Mouse (Mus musculus): ENCODE measurements around the gene Siah3. TPM values are rescaled to one million over a fixed set of nuclear protein-coding genes. Genes with fewer than 3 reads are reported as not detected.

The Siah3 gene
- polyA plus RNA-seq, 1 experiment from 2014 or later, result 3.0 TPM

DNA sequence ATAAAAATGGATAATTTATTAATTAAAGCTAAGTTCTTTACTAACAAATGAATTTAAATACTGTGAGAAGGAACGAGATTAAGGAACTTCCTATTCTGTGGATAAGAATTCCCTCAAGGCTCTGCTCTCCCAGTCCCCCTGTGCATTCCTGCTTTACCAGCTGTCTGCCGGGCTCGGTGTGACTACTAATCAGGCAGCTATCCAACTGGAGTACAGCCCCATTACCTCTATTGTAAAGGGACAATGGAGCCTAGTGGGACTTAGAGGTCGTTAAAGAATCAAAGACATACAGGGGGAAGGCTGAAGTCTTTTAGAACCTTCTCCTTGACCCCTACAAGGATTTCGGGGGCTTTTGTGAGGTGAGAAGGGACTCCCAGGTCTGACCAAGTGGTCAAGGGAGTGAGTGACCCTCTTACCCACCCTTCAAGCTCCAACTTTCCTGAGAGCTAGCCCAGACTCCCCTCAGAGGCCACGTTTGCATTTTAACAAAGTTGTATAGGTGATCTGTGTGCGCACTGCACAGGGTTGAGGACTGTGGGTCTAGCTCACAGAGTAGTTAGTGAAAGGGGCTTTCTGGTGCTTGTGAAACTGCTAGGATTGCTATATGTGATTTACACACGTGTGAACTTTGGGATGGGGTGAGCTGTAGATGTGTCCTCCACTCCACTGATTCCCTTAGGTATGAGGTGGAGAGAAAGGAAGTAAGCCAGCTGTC is 49.5 kb downstream of the Siah3 start:
- H3K4me3 ChIP-seq (ENCODE audit: low read depth, low read length), result no peak overlapping the region
- no peaks in the 10 kb centered on the region for H3K9me3 ChIP-seq (replicated peaks; ENCODE audit: control insufficient read depth, low read length, poor library complexity, severe bottlenecking)
- H3K4me2 ChIP-seq (ENCODE audit: low read length), result no peak overlapping the region
- H3K9ac ChIP-seq (ENCODE audit: low read depth, low read length), result no peak overlapping the region
- no peaks in the 10 kb centered on the region for H3K36me3 ChIP-seq (ENCODE audit: control insufficient read depth, insufficient read depth, low read length)
- WGBS, result 22% methylated on average over 8 of the region's 8 CpGs
- no peaks in the 10 kb centered on the region for H3K27me3 ChIP-seq (ENCODE audit: control insufficient read depth, insufficient read depth, low read depth, low read length)
- H3K27ac ChIP-seq (ENCODE audit: low read length), result no peak overlapping the region
- H3K4me1 ChIP-seq (ENCODE audit: control insufficient read depth, insufficient read depth, low read length), result no peaks in the 10 kb centered on the region
- peak; percentile 48; the same call in 1 of the 2 replicates for ATAC-seq

- Histone ChIP-seq H3K4me1 (ENCODE audit: control insufficient read depth, insufficient read depth, low read length) (no peaks in the 10 kb centered on the region), H3K27ac (ENCODE audit: low read length) (no peak overlapping the region), H3K27me3 (ENCODE audit: control insufficient read depth, insufficient read depth, low read depth, low read length) (no peaks in the 10 kb centered on the region), H3K4me3 (ENCODE audit: low read depth, low read length) (no peak overlapping the region), H3K4me2 (ENCODE audit: low read length) (no peak overlapping the region), H3K9ac (ENCODE audit: low read depth, low read length) (no peak overlapping the region), H3K9me3 (replicated peaks; ENCODE audit: control insufficient read depth, low read length, poor library complexity, severe bottlenecking) (no peaks in the 10 kb centered on the region), H3K36me3 (ENCODE audit: control insufficient read depth, insufficient read depth, low read length) (no peaks in the 10 kb centered on the region)
- ATAC-seq, result no peak
- WGBS, result 82% methylated on average over 3 of the region's 3 CpGs
Measured at GRCm38 (mm10) chr14:75506246-75506645, 50.5 kb downstream of the Siah3 start.

DNA sequence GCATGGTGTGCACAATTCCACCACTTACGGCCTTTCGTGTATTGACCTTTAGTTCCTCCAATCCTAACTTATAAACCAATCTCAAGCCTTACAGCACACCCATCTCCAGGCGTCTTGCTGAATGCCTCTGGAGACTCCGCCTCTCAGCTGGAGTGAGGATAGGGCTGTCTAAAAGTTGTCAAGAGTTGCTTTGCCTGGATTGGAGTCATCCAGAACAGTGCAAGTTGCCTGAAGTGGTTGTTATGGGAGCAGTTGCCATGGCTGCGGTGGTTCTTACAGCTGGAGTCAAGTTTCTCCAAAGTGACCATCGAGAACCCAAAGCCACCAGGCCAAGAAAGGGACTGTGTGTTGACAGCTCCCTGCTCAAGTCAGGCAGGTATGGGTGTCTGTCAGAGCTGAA is 54.3 kb downstream of the Siah3 start:
- no peaks in the 10 kb centered on the region for H3K27me3 ChIP-seq (ENCODE audit: control insufficient read depth, insufficient read depth, low read depth, low read length)
- ATAC-seq, result no peak
- H3K4me1 ChIP-seq (ENCODE audit: control insufficient read depth, insufficient read depth, low read length), result no peaks in the 10 kb centered on the region
- H3K9me3 ChIP-seq (replicated peaks; ENCODE audit: control insufficient read depth, low read length, poor library complexity, severe bottlenecking), result no peaks in the 10 kb centered on the region
- H3K4me2 ChIP-seq (ENCODE audit: low read length), result no peak overlapping the region
- H3K9ac ChIP-seq (ENCODE audit: low read depth, low read length), result no peak overlapping the region
- no peak overlapping the region for H3K4me3 ChIP-seq (ENCODE audit: low read depth, low read length)
- 81% methylated on average over 6 of the region's 6 CpGs for WGBS
- H3K36me3 ChIP-seq (ENCODE audit: control insufficient read depth, insufficient read depth, low read length), result no peaks in the 10 kb centered on the region
- no peak overlapping the region for H3K27ac ChIP-seq (ENCODE audit: low read length)

DNA sequence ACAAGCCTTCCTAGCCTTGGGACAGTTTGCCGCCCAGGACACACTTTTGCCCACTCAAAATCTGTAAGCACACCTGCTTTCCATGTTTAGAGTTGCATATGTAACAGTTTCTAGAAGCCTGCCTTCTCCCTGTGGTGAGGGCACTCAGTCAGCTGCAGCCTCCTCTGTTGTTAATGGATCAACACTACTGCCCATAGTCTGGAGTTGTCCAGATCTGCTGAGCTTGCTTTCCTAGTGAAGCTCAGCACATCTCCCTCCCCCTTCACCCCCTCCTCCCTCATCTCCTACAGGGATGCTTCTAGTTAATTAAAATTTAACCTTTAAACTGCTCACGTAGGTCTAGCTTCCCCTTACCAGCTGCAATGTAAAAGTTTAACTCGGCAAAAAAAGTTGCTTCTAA is 57.2 kb downstream of the Siah3 start:
- no peaks in the 10 kb centered on the region for H3K27me3 ChIP-seq (ENCODE audit: control insufficient read depth, insufficient read depth, low read depth, low read length)
- no peak overlapping the region for H3K4me3 ChIP-seq (ENCODE audit: low read depth, low read length)
- no peaks in the 10 kb centered on the region for H3K9me3 ChIP-seq (replicated peaks; ENCODE audit: control insufficient read depth, low read length, poor library complexity, severe bottlenecking)
- H3K36me3 ChIP-seq (ENCODE audit: control insufficient read depth, insufficient read depth, low read length), result no peaks in the 10 kb centered on the region
- peak; percentile 47; the same call in 1 of the 2 replicates for ATAC-seq
- WGBS, result 59% methylated on average over 3 of the region's 3 CpGs
- H3K27ac ChIP-seq (ENCODE audit: low read length), result no peak overlapping the region
- no peak overlapping the region for H3K9ac ChIP-seq (ENCODE audit: low read depth, low read length)
- H3K4me1 ChIP-seq (ENCODE audit: control insufficient read depth, insufficient read depth, low read length), result peaks cover 2% of the 10 kb centered on the region; the same call in 1 of the 2 replicates
- H3K4me2 ChIP-seq (ENCODE audit: low read length), result no peak overlapping the region

DNA sequence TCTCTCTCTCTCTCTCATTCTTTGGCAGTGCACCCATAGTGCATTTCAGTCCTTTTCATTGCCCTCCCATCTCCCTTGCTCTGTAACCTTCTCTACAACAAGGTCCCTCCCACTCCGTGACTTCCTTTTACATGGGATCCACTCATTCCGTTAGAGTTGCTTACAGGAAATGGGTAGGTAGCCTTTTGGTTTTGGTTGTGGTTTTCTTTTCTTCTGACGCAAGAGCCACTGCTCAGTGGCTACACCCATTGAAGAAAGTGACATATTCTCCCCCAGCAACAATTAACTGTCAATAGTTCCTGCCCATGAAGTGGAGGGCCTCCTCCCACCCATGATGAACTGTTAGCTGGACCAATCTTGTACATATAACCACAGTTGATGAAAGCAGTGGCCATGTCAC is 60.4 kb downstream of the Siah3 start:
- peaks cover 2% of the 10 kb centered on the region; the same call in 1 of the 2 replicates for H3K4me1 ChIP-seq (ENCODE audit: control insufficient read depth, insufficient read depth, low read length)
- H3K27me3 ChIP-seq (ENCODE audit: control insufficient read depth, insufficient read depth, low read depth, low read length), result no peaks in the 10 kb centered on the region
- no peak overlapping the region for H3K9ac ChIP-seq (ENCODE audit: low read depth, low read length)
- H3K27ac ChIP-seq (ENCODE audit: low read length), result no peak overlapping the region
- ATAC-seq, result no peak
- H3K36me3 ChIP-seq (ENCODE audit: control insufficient read depth, insufficient read depth, low read length), result no peaks in the 10 kb centered on the region
- H3K4me3 ChIP-seq (ENCODE audit: low read depth, low read length), result no peak overlapping the region
- no peaks in the 10 kb centered on the region for H3K9me3 ChIP-seq (replicated peaks; ENCODE audit: control insufficient read depth, low read length, poor library complexity, severe bottlenecking)
- 90% methylated on average over 3 of the region's 3 CpGs for WGBS
- H3K4me2 ChIP-seq (ENCODE audit: low read length), result no peak overlapping the region

- H3K27me3 ChIP-seq (ENCODE audit: control insufficient read depth, insufficient read depth, low read depth, low read length), result no peaks in the 10 kb centered on the region
- no peak overlapping the region for H3K9ac ChIP-seq (ENCODE audit: low read depth, low read length)
- no peaks in the 10 kb centered on the region for H3K9me3 ChIP-seq (replicated peaks; ENCODE audit: control insufficient read depth, low read length, poor library complexity, severe bottlenecking)
- no peak overlapping the region for H3K4me3 ChIP-seq (ENCODE audit: low read depth, low read length)
- H3K4me1 ChIP-seq (ENCODE audit: control insufficient read depth, insufficient read depth, low read length), result peaks cover 2% of the 10 kb centered on the region; the same call in 1 of the 2 replicates
- H3K27ac ChIP-seq (ENCODE audit: low read length), result peak overlapping the region; percentile 29; the same call in 1 of the 2 replicates
- no peak overlapping the region for H3K4me2 ChIP-seq (ENCODE audit: low read length)
- WGBS, result 58% methylated on average over 9 of the region's 9 CpGs
- no peaks in the 10 kb centered on the region for H3K36me3 ChIP-seq (ENCODE audit: control insufficient read depth, insufficient read depth, low read length)
- ATAC-seq, result no peak
Measured at GRCm38 (mm10) chr14:75516917-75517595, 61.3 kb downstream of the Siah3 start.

DNA sequence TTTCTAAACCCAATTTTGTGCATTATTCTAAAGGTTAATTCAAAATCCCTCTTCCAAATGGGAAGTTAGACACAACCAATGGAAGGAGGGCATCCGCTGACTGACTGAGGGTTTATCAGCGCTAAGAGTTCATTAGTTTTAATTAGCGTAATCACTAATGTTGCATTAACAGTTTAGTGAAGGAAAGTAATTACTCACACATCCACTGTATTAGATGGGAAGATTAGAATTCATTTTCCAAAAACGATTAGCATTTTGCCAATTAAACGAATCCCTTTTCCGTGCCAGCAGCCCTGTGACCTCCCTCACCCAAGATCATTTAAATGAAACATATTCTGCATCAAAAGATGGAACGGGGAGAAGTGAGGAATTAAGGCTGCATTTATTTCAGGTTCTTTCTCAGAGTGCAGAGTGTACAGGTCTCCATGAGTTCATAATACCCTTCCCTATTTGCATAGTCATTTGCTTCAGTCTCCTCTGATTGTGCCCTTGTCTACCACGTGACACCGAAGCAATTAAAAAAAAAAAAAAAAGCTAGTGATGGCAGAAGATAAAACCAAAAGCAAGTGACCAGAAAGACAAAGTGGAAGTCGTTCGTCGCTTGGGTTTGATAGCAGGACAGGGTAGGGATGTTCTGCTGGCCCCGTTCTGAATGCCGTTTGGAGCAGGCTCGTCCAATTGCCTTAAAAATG is 62.6 kb downstream of the Siah3 start:
- peak overlapping the region; percentile 34; the same call in 1 of the 2 replicates for H3K27ac ChIP-seq (ENCODE audit: low read length)
- H3K4me2 ChIP-seq (ENCODE audit: low read length), result no peak overlapping the region
- no peaks in the 10 kb centered on the region for H3K9me3 ChIP-seq (replicated peaks; ENCODE audit: control insufficient read depth, low read length, poor library complexity, severe bottlenecking)
- peak; percentile 61 for ATAC-seq
- no peak overlapping the region for H3K4me3 ChIP-seq (ENCODE audit: low read depth, low read length)
- H3K4me1 ChIP-seq (ENCODE audit: control insufficient read depth, insufficient read depth, low read length), result peaks cover 2% of the 10 kb centered on the region; the same call in 1 of the 2 replicates
- WGBS, result 65% methylated on average over 15 of the region's 15 CpGs
- H3K9ac ChIP-seq (ENCODE audit: low read depth, low read length), result no peak overlapping the region
- H3K36me3 ChIP-seq (ENCODE audit: control insufficient read depth, insufficient read depth, low read length), result no peaks in the 10 kb centered on the region
- H3K27me3 ChIP-seq (ENCODE audit: control insufficient read depth, insufficient read depth, low read depth, low read length), result no peaks in the 10 kb centered on the region

- Histone ChIP-seq H3K27ac (ENCODE audit: low read length) (peak overlapping the region; percentile 34; the same call in 1 of the 2 replicates), H3K4me1 (ENCODE audit: control insufficient read depth, insufficient read depth, low read length) (peaks cover 2% of the 10 kb centered on the region; the same call in 1 of the 2 replicates), H3K4me3 (ENCODE audit: low read depth, low read length) (no peak overlapping the region), H3K9me3 (replicated peaks; ENCODE audit: control insufficient read depth, low read length, poor library complexity, severe bottlenecking) (no peaks in the 10 kb centered on the region), H3K9ac (ENCODE audit: low read depth, low read length) (no peak overlapping the region), H3K4me2 (ENCODE audit: low read length) (no peak overlapping the region), H3K27me3 (ENCODE audit: control insufficient read depth, insufficient read depth, low read depth, low read length) (no peaks in the 10 kb centered on the region), H3K36me3 (ENCODE audit: control insufficient read depth, insufficient read depth, low read length) (no peaks in the 10 kb centered on the region)
- no peak for ATAC-seq
- 87% methylated on average over 6 of the region's 6 CpGs for WGBS
Measured at GRCm38 (mm10) chr14:75518899-75519298, 63.1 kb downstream of the Siah3 start.

Data from midbrain, embryonic 16.5 days (tissue).